Mouse (Mus musculus) ES-Bruce4 (cell line): ENCODE results near the gene Myl6b.

ENCODE experiments used
- CTCF ChIP-seq: IDR thresholded peaks from one replicate; pipeline ENCODE4 v1.8.1; 2011; ENCODE audit warnings: low read depth, low read length
- EP300 ChIP-seq: IDR thresholded peaks from 2 replicates; pipeline ENCODE4 v1.6.1; 2011; ENCODE audit warnings: low read depth, low read length; ENCODE audit not compliant: insufficient read depth
- POLR2A ChIP-seq: IDR thresholded peaks from one replicate; pipeline ENCODE4 v1.8.1; 2011; ENCODE audit warnings: low read length; ENCODE audit not compliant: insufficient read depth

GRCm38 (mm10) chr10:128474366-128474765 lies 24.1 kb downstream of the Myl6b start:
- TF ChIP-seq CTCF (no peak), POLR2A (no peak), EP300 (no peak)
